Mouse (Mus musculus) CH12.LX (cell line): ENCODE results near the gene Fam78b. TPM values are rescaled to one million over a fixed set of nuclear protein-coding genes. Genes with fewer than 3 reads are reported as not detected.

Experiments
- DNase-seq: peaks from one replicate; pipeline ENCODE4 v3.0.0-alpha.2; 2013; ENCODE audit errors: extremely low read depth
- H3K27ac ChIP-seq: 2 replicates; pipeline ENCODE4 v1.5.1; 2012; ENCODE audit warnings: low read depth, mild to moderate bottlenecking, control low read depth, moderate library complexity; ENCODE audit not compliant: insufficient read depth
- H3K27me3 ChIP-seq: replicated peaks from 2 replicates; pipeline ENCODE3; 2012; ENCODE audit warnings: inconsistent platforms
- H3K36me3 ChIP-seq, 2 experiments: replicated peaks in 1 of 2; 2 replicates each; pipeline versions ENCODE3 to v1.6.1; 2012; ENCODE audit warnings: inconsistent platforms in 1 of 2, low read length in 1 of 2, mild to moderate bottlenecking in 1 of 2, mixed read lengths in 1 of 2, moderate library complexity in 1 of 2; ENCODE audit not compliant: control insufficient read depth in 1 of 2, insufficient read depth in 1 of 2
- H3K4me1 ChIP-seq, 2 experiments: 2 replicates each; pipeline ENCODE4 v1.6.1; 2012; ENCODE audit warnings: inconsistent platforms in 1 of 2, moderate library complexity in 1 of 2; ENCODE audit not compliant: insufficient read depth in 2 of 2, control insufficient read depth in 1 of 2
- H3K4me2 ChIP-seq: 2 replicates; pipeline ENCODE4 v1.6.1; 2012; ENCODE audit warnings: low read depth, mild to moderate bottlenecking, control low read depth; ENCODE audit not compliant: poor library complexity, insufficient read depth, severe bottlenecking
- H3K4me3 ChIP-seq, 3 experiments: fragments of 150-350 bp in 1 of 3; sonication (generic) in 1 of 3; replicated peaks in 1 of 3; 2 replicates each; pipeline versions ENCODE3 to v1.5.1; 2011 to 2012; ENCODE audit warnings: low read depth in 2 of 3, low read length in 2 of 3, mild to moderate bottlenecking in 2 of 3, moderate library complexity in 2 of 3, control low read depth in 1 of 3, improper control_type of control experiment in 1 of 3, inconsistent platforms in 1 of 3, mixed read lengths in 1 of 3; ENCODE audit not compliant: poor library complexity in 1 of 3
- H3K79me2 ChIP-seq: replicated peaks from 2 replicates; pipeline ENCODE4 v1.6.1; 2012; ENCODE audit warnings: mild to moderate bottlenecking, moderate library complexity; ENCODE audit not compliant: control insufficient read depth, poor library complexity, insufficient read depth, severe bottlenecking; ENCODE audit errors: extremely low read depth
- H3K9ac ChIP-seq: 2 replicates; pipeline ENCODE4 v1.6.1; 2012; ENCODE audit warnings: low read depth, mild to moderate bottlenecking, control low read depth, moderate library complexity; ENCODE audit not compliant: insufficient read depth
- H3K9me3 ChIP-seq: replicated peaks from 2 replicates; pipeline ENCODE3; 2012; ENCODE audit warnings: low read length, inconsistent platforms, mixed read lengths
- CTCF ChIP-seq, 2 experiments: IDR thresholded peaks in 1 of 2; conservative IDR thresholded peaks in 1 of 2; 2 replicates each; pipeline ENCODE4 v1.5.1; 2011 to 2012; ENCODE audit warnings: low read depth in 2 of 2, low read length in 2 of 2, improper control_type of control experiment in 1 of 2, inconsistent platforms in 1 of 2, mild to moderate bottlenecking in 1 of 2, moderate library complexity in 1 of 2
- EP300 ChIP-seq: IDR thresholded peaks from 2 replicates; pipeline ENCODE4 v1.6.1; 2011; ENCODE audit warnings: low read length, improper control_type of control experiment
- JUND ChIP-seq: conservative IDR thresholded peaks from 2 replicates; pipeline ENCODE4 v1.6.1; 2011; ENCODE audit warnings: low read depth, low read length, improper control_type of control experiment
- MAFK ChIP-seq: IDR thresholded peaks from 2 replicates; pipeline ENCODE4 v1.6.1; 2011; ENCODE audit warnings: low read length, improper control_type of control experiment; ENCODE audit not compliant: insufficient replicate concordance
- MAZ ChIP-seq: IDR thresholded peaks from 2 replicates; pipeline ENCODE4 v1.6.1; 2012; ENCODE audit warnings: low read depth, mild to moderate bottlenecking, inconsistent platforms, low read length, improper control_type of control experiment, moderate library complexity
- MEF2A ChIP-seq: IDR thresholded peaks from 2 replicates; pipeline ENCODE4 v1.6.1; 2014; ENCODE audit warnings: low read depth, mild to moderate bottlenecking, inconsistent platforms, low read length, improper control_type of control experiment, borderline replicate concordance
- MXI1 ChIP-seq: IDR thresholded peaks from 2 replicates; pipeline ENCODE4 v1.6.1; 2011; ENCODE audit warnings: mild to moderate bottlenecking, low read depth, low read length, improper control_type of control experiment
- PAX5 ChIP-seq: IDR thresholded peaks from 2 replicates; pipeline ENCODE4 v1.6.1; 2012; ENCODE audit warnings: low read length, inconsistent platforms, mixed read lengths
- POLR2AphosphoS2 ChIP-seq: IDR thresholded peaks from 2 replicates; pipeline ENCODE4 v1.6.1; 2011; ENCODE audit warnings: low read depth, low read length, improper control_type of control experiment
- RCOR1 ChIP-seq: conservative IDR thresholded peaks from 2 replicates; pipeline ENCODE4 v1.6.1; 2012; ENCODE audit warnings: low read depth, mild to moderate bottlenecking, inconsistent platforms, low read length, improper control_type of control experiment
- SMC3 ChIP-seq: IDR thresholded peaks from 2 replicates; pipeline ENCODE4 v1.6.1; 2011; ENCODE audit warnings: low read depth, low read length, improper control_type of control experiment
- UBTF ChIP-seq: IDR thresholded peaks from 2 replicates; pipeline ENCODE4 v1.6.1; 2012; ENCODE audit warnings: low read depth, mild to moderate bottlenecking, inconsistent platforms, low read length, improper control_type of control experiment, moderate library complexity
- USF1 ChIP-seq: IDR thresholded peaks from 2 replicates; pipeline ENCODE4 v1.6.1; 2014; ENCODE audit warnings: low read depth, mild to moderate bottlenecking, inconsistent platforms, low read length, improper control_type of control experiment
- dilution Hi-C: fragments of 300-500 bp; cut with MboI; formaldehyde crosslinking; loops from 2 replicates; pipeline ENCODE4 v1.14.3; 2020; ENCODE audit warnings: low sequenced_read_pairs; ENCODE audit not compliant: extremely low pct_unique_long_range_greater_than_20kb, extremely low pct_ligation_motif_present
- in situ Hi-C: fragments of 300-500 bp; cut with MboI; formaldehyde crosslinking; loops from 3 replicates; pipeline ENCODE4 v1.14.3; 2019; ENCODE audit warnings: low sequenced_read_pairs, low pct_ligation_motif_present, low pct_unique_long_range_greater_than_20kb, mixed read lengths
- polyA plus RNA-seq: library from polyadenylated mRNA; unstranded; fragments of >175 nt; gene quantifications from 2 replicates; pipeline ENCODE4 v1.2.1, GENCODE M21; 2012; ENCODE audit warnings: low read depth; ENCODE audit not compliant: insufficient read length
- total RNA-seq, 2 experiments: library from RNA; depleted of rRNA; stranded (reverse); fragments of 300-350 nt in 1 of 2; fragments of >200 nt in 1 of 2; gene quantifications; 2 replicates each; pipeline ENCODE4 v1.2.3; 2012 to 2014

Gene Fam78b
- total and polyA plus RNA-seq, 3 experiments: not detected

DNA sequence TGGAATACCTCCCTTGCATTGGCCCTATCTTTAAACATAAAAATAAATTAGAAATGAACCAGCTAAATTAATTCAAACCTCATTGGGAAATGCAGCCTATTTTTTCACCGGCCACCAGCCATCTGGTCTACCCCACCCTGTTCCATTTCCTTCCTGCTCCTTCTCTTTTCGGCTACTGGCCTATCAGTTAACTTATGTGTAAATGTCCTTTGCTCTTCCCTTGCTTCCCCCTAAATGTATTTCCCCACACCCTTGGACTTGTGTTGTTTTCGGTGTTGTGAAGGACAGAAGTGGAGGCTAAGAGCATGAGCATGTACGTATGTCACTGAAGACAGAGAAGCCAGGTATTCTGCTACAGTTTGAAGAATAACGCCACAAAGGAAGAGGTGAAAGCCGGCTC lies 89.2 kb downstream of the Fam78b start:
- H3K36me3 ChIP-seq: no peaks in the 10 kb centered on the region
- no peak overlapping the region for H3K9ac ChIP-seq
- no peaks in the 10 kb centered on the region for H3K4me1 ChIP-seq
- no peak overlapping the region for H3K4me3 ChIP-seq
- H3K9me3 ChIP-seq: no peaks in the 10 kb centered on the region
- no peak overlapping the region for H3K27ac ChIP-seq
- TF ChIP-seq SMC3 (no peak), JUND (no peak)
- H3K27me3 ChIP-seq: peaks cover 72% of the 10 kb centered on the region
- dilution Hi-C loops (no loop called here), in situ Hi-C loops (no loop called here)
- no peak for DNase-seq
- H3K79me2 ChIP-seq: no peaks in the 10 kb centered on the region
- H3K4me2 ChIP-seq: no peak overlapping the region

DNA sequence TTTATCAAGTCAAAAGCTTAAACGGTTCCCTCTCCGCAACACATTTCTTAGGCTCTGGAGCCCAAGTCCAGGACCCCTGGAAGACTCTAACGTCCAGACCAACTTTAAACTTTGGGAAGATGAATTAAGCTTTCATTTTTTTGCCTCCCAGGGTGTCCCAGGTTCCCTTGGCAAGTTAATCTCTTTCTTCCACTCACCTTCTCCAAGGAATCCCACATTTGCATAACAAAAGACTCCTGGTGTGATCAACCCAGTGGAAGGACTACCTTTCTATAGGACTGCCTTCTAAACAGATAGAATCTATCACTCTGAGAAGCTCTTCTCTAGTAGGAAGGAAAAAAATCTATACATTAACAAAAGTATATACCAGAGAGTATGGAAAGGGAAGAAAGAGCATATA lies 92.3 kb downstream of the Fam78b start:
- H3K4me3 ChIP-seq: no peak overlapping the region
- TF ChIP-seq MAFK (no peak), MXI1 (no peak), POLR2AphosphoS2 (no peak), JUND (no peak), EP300 (no peak), UBTF (no peak), PAX5 (no peak), MEF2A (no peak), MAZ (no peak), RCOR1 (no peak), CTCF (conservative IDR thresholded peaks at IDR 0.05 in 1 of 2, IDR thresholded peaks at IDR 0.05 in 1 of 2; ENCODE audit: low read depth in 2 of 2, low read length in 2 of 2) (no peak)
- no peak overlapping the region for H3K4me2 ChIP-seq
- no peaks in the 10 kb centered on the region for H3K4me1 ChIP-seq
- DNase-seq: no peak
- no peak overlapping the region for H3K27ac ChIP-seq
- no peaks in the 10 kb centered on the region for H3K79me2 ChIP-seq
- H3K36me3 ChIP-seq: no peaks in the 10 kb centered on the region
- H3K9me3 ChIP-seq: no peaks in the 10 kb centered on the region
- in situ Hi-C loops (no loop called here), dilution Hi-C loops (no loop called here)
- peaks cover 62% of the 10 kb centered on the region for H3K27me3 ChIP-seq
- no peak overlapping the region for H3K9ac ChIP-seq

DNA sequence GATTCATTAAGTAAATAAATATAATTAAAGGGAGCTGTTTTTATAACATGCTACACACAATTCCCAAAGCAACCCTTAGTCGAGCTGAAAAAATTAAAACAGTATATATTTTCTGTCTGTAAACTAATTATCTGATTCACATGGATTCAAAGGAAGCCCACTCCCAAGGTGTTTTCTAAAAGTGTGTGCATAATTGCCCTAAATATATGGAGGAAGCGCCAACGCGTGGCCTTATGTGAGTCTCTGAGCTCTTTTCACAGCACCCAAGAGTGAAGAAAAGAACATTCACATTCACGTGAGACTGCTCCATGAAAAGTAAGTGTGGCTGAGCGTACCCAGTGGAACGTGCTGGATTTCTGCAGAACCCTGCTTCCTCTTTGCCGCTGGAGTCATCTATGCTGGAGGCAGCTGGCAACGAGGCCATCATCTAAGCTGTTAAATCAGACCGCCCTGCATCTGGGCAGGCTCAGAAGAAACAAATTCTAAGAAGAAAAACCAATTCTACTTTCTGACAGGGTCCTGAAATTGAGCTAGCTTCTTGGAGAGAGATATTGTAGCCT lies 93.5 kb downstream of the Fam78b start:
- Histone ChIP-seq H3K9ac (no peak overlapping the region), H3K4me2 (no peak overlapping the region), H3K4me3 (no peak overlapping the region), H3K36me3 (no peaks in the 10 kb centered on the region), H3K9me3 (no peaks in the 10 kb centered on the region), H3K79me2 (no peaks in the 10 kb centered on the region), H3K27me3 (peaks cover 63% of the 10 kb centered on the region), H3K27ac (no peak overlapping the region), H3K4me1 (no peaks in the 10 kb centered on the region)
- dilution Hi-C loops (no loop called here), in situ Hi-C loops (no loop called here)
- no peak for TF ChIP-seq USF1
- no peak for DNase-seq
